Mouse (Mus musculus) cerebellum, adult 2 months (tissue): Measurements from ENCODE around the gene Krtap19-5. TPM values are rescaled to one million over a fixed set of nuclear protein-coding genes. Genes with fewer than 3 reads are reported as not detected.

Source experiments
- DNase-seq, 2 experiments: peaks; one replicate each; pipeline ENCODE4 v3.0.0; 2021
- H3K27ac ChIP-seq: fragments of 200-500 bp; 2 replicates; pipeline ENCODE4 v1.5.1; 2012; ENCODE audit warnings: low read length, control low read depth, inconsistent platforms; ENCODE audit not compliant: insufficient read depth
- H3K27me3 ChIP-seq: fragments of 200-500 bp; 2 replicates; pipeline ENCODE4 v1.6.1; 2012; ENCODE audit warnings: inconsistent platforms, mild to moderate bottlenecking, low read length, moderate library complexity; ENCODE audit not compliant: control insufficient read depth, insufficient read depth
- H3K4me1 ChIP-seq: fragments of 200-500 bp; 2 replicates; pipeline ENCODE4 v1.6.1; 2011; ENCODE audit warnings: low read length; ENCODE audit not compliant: control insufficient read depth, insufficient read depth
- H3K4me3 ChIP-seq: fragments of 200-500 bp; replicated peaks from 2 replicates; pipeline ENCODE3; 2011; ENCODE audit warnings: mild to moderate bottlenecking, low read depth, low read length, control low read depth; ENCODE audit not compliant: insufficient read depth
- CTCF ChIP-seq: fragments of 200-500 bp; IDR thresholded peaks from 2 replicates; pipeline ENCODE4 v1.5.1; 2011; ENCODE audit warnings: low read depth, mild to moderate bottlenecking, control low read depth, low read length, moderate library complexity, borderline replicate concordance; ENCODE audit not compliant: insufficient read depth
- POLR2A ChIP-seq: fragments of 200-500 bp; IDR thresholded peaks from 2 replicates; pipeline ENCODE4 v1.6.1; 2011; ENCODE audit warnings: low read length, control low read depth, borderline replicate concordance; ENCODE audit not compliant: insufficient read depth
- WGBS: fragments of 180-500 bp; shearing (Covaris S2); methylation state at CpG from one replicate; pipeline ENCODE4 v1.1.7; 2018; 5-methylcytosine and 5-hydroxymethylcytosine counted together
- polyA plus RNA-seq: library from polyadenylated mRNA; depleted of rRNA; stranded (reverse); fragments of >200 nt; gene quantifications from 2 replicates; pipeline ENCODE4 v1.2.3, GENCODE M21; 2012; rRNA removed

Krtap19-5 gene
- not detected in 2 replicates for polyA plus RNA-seq

DNA sequence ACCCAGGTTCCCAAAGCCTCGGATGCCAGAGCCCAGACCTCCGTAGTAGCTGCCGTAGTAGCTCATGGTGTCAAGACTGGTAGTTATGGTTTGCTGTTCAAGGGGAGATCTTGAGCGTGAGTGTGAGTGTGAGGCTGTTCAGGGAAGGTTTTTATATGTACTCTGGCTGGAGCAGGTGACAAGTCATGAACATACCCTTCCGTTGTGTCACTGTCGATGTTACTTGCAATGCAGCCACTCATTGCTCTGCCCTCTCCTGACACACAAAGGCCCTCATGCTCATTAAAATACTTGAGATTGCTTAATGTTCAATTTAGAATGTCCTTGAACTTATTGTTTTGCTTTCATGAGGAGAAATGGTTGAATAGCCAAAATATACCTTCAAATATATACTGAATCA lies at the start of gene Krtap19-5:
TSS of gene Krtap19-5 (minus strand) at position 101 of the 400 bp plus-strand sequence.
- WGBS = 95% methylated on average over 6 of the region's 6 CpGs
- no peak for DNase-seq
- H3K4me1 ChIP-seq = no peaks in the 10 kb centered on the region
- no peak within 1 kb of the TSS for H3K27ac ChIP-seq
- no peak within 1 kb of the TSS for H3K4me3 ChIP-seq
- TF ChIP-seq POLR2A (no peak), CTCF (no peak)
- no peaks in the 10 kb centered on the region for H3K27me3 ChIP-seq

DNA sequence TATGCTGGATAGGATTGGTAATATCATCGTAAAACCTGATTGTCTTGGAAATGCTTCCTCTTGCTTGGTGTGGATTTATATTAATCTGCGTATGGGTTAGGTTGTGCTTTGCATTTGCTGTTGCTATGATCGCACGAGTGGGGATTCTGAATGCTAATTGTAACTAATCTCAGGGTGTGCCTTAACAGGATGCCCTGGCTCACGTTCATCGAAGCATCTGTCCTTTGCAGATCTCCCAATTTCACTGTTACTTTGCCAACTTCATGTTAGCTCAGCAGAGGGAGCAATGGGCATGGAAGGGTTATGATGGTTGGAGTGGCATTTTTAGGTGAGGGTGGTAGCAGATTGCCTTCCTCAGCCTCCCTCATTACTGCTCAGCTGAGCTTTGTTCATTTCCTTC lies 44.8 kb upstream of the Krtap19-5 start:
- Histone ChIP-seq H3K27me3 (no peaks in the 10 kb centered on the region), H3K4me1 (no peaks in the 10 kb centered on the region), H3K4me3 (no peak overlapping the region), H3K27ac (no peak overlapping the region)
- DNase-seq = no peak
- WGBS = 19% methylated on average over 6 of the region's 6 CpGs
- TF ChIP-seq POLR2A (no peak), CTCF (no peak)

DNA sequence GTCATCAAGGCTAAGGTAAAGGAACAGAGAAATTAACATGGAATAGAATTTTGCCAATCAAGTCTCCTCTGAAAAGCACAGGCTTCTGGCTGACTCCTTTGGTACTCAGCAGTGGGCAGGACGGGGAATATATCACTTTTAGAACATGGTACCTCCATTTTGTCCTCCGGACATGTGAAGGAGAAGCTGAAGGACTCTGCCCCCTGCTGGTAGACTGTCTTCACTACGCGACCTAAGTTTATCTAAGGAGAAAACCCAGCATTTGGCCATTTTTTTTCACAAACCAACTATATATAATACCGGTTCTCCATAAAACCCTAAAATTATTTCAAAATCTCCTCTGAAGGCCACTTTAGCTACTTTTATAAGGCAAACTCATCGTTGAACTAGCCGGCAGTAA lies 42.0 kb upstream of the Krtap19-5 start:
- no peak for DNase-seq
- TF ChIP-seq POLR2A = no peak
- no peak for TF ChIP-seq CTCF
- Histone ChIP-seq H3K27ac (no peak overlapping the region), H3K27me3 (no peaks in the 10 kb centered on the region), H3K4me1 (no peaks in the 10 kb centered on the region), H3K4me3 (no peak overlapping the region)
- WGBS = 75% methylated on average over 7 of the region's 7 CpGs

DNA sequence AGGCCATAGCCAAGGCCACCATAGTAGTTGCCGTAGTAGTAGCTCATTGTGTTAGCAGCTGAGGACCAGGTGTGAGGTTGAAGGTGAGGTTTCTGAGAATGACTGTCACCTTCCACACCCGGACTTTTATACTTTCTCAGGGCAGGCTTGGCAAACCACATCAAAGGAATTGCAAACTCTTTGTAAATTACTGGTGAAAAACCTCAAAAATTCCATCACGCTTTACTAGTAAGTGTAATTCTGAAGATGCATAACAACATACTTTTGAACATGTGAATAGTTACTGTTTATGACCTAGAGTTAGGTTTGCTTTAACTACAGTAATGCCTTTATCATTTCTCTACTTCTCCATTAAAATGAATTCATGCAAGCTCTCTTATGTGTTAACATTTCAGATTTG lies 35.9 kb upstream of the Krtap19-5 start, which contains the start of gene Krtap19-9b:
TSS of gene Krtap19-9b (minus strand) at position 101 of the 400 bp plus-strand sequence.
- no peaks in the 10 kb centered on the region for H3K27me3 ChIP-seq
- no peak for DNase-seq
- no peak for TF ChIP-seq CTCF
- no peak for TF ChIP-seq POLR2A
- no peak within 1 kb of the TSS for H3K27ac ChIP-seq
- no peaks in the 10 kb centered on the region for H3K4me1 ChIP-seq
- 95% methylated on average over 3 of the region's 3 CpGs for WGBS
- no peak within 1 kb of the TSS for H3K4me3 ChIP-seq

DNA sequence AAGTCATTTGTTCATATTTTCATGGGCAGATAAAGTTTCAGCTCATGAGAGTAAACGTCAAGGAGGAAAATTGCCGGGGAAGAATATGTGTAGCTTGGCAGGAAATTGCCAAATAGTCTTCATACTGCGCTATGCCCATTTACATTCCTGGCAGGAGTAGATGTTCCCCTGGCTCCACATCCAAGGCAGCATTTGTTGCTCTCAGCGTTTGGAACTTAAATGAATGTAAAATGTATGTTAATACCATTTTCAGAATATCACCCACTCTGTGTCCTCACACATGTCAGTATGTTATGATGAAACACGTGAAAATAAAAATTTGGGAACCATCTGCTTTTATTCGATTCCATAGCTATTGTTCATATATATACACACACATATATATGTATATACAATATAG lies 9.4 kb downstream of the Krtap19-5 start:
- no peak overlapping the region for H3K27ac ChIP-seq
- WGBS = 69% methylated on average over 6 of the region's 6 CpGs
- no peaks in the 10 kb centered on the region for H3K4me1 ChIP-seq
- H3K4me3 ChIP-seq = no peak overlapping the region
- DNase-seq = no peak
- H3K27me3 ChIP-seq = no peaks in the 10 kb centered on the region
- TF ChIP-seq POLR2A (no peak), CTCF (no peak)

DNA sequence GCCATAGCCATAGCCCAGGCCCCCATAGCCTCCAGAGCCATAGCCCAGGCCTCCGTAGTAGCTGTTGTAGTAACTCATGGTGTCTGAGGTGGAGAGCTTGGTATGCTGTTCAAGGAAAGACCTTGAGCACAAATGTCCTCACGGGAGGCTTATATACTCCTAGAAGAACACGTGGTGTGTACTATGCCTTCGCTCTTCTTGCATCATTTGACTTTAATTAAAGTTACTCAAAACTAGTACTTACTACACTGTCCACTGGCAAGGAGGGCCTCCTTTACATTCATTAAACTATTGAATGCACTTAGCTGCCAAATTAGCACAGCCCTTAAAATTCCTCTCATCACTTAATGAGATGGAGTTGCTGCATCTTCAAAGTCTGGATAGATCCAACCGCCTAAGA lies 11.3 kb downstream of the Krtap19-5 start, which contains the start of gene Krtap19-4:
TSS of gene Krtap19-4 (minus strand) at position 101 of the 400 bp plus-strand sequence.
- TF ChIP-seq POLR2A (no peak), CTCF (no peak)
- WGBS = 93% methylated on average over 5 of the region's 5 CpGs

DNA sequence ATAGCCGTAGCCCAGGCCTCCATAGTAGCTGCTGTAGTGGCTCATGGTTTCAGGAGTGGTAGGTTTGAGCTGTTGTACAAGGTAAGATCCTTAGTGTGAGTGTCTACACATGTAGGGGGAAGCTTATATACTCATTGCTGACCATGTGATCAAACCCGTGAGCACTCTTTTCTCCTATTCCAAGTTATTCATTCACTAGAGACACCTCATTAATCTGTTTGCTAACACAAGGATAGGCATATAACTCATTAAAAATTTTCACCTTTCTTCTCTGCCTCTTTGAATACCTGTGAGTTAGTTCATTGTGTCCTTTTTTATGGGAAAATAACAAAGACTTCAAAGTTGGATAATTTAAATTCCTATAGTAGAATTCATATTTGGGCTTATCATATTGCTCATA lies 18.3 kb downstream of the Krtap19-5 start, which contains the start of gene Krtap19-3:
TSS of gene Krtap19-3 (minus strand) at position 101 of the 400 bp plus-strand sequence.
- H3K4me1 ChIP-seq = no peaks in the 10 kb centered on the region
- no peak within 1 kb of the TSS for H3K4me3 ChIP-seq
- H3K27ac ChIP-seq = no peak within 1 kb of the TSS
- WGBS = 94% methylated on average over 2 of the region's 2 CpGs
- no peaks in the 10 kb centered on the region for H3K27me3 ChIP-seq
- no peak for DNase-seq
- TF ChIP-seq POLR2A = no peak
- no peak for TF ChIP-seq CTCF

More for the DNA sequence above, 11.3 kb downstream of the Krtap19-5 start, which contains the start of gene Krtap19-4:
- Histone ChIP-seq H3K4me3 (no peak within 1 kb of the TSS), H3K4me1 (no peaks in the 10 kb centered on the region), H3K27ac (no peak within 1 kb of the TSS), H3K27me3 (no peaks in the 10 kb centered on the region)
- DNase-seq = no peak

DNA sequence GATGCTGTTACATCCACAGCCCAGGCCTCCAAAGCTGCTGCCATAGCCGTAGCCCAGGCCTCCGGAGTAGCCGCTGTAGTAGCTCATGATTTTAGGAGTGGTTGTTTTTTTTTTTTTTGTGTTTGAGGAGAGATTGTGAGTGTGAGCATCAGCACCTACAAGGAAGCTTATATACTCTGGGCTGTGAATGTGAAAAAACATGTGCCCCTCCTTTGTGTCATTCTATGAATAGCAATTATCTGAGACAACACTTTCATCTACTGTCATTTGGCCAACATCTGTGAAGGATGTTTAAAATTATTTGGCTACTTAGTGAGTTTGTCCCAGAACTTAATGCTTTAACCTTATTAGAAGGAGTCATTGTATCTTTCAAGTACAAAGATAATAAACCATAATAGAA lies 22.1 kb downstream of the Krtap19-5 start, which contains the start of gene Krtap19-2:
TSS of gene Krtap19-2 (minus strand) at position 101 of the 400 bp plus-strand sequence.
- no peak for TF ChIP-seq POLR2A
- no peak for TF ChIP-seq CTCF
- no peaks in the 10 kb centered on the region for H3K4me1 ChIP-seq
- 96% methylated on average over 3 of the region's 3 CpGs for WGBS

DNA sequence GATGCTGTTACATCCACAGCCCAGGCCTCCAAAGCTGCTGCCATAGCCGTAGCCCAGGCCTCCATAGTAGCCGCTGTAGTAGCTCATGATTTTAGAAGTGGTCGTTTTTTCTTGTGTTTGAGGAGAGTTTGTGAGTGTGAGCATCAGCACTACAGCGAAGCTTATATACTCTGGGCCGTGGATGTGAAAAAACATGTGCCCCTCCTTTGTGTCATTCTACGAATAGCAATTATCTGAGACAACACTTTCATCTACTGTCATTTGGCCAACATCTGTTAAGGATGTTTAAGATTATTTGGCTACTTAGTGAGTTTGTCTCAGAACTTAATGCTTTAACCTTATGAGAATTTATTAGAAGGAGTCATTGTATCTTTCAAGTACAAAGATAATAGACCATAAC lies 26.9 kb downstream of the Krtap19-5 start, which contains the start of gene Krtap19-1:
TSS of gene Krtap19-1 (minus strand) at position 101 of the 400 bp plus-strand sequence.
- 87% methylated on average over 6 of the region's 6 CpGs for WGBS
- H3K4me1 ChIP-seq = no peaks in the 10 kb centered on the region
- no peaks in the 10 kb centered on the region for H3K27me3 ChIP-seq
- TF ChIP-seq POLR2A (no peak), CTCF (no peak)
- DNase-seq = no peak
- no peak within 1 kb of the TSS for H3K27ac ChIP-seq
- H3K4me3 ChIP-seq = no peak within 1 kb of the TSS

More for the DNA sequence above, 22.1 kb downstream of the Krtap19-5 start, which contains the start of gene Krtap19-2:
- Histone ChIP-seq H3K27ac (no peak within 1 kb of the TSS), H3K4me3 (no peak within 1 kb of the TSS), H3K27me3 (no peaks in the 10 kb centered on the region)
- no peak for DNase-seq
